Mouse (Mus musculus) liver, embryonic 11.5 days (tissue): ENCODE data around the gene Prdx2. TPM values are rescaled to one million over a fixed set of nuclear protein-coding genes. Genes with fewer than 3 reads are reported as not detected.

Source experiments
- ATAC-seq: fragments of 200-750 bp; cut with Nextera tagmentation; replicated peaks from 2 replicates; pipeline ENCODE4 v1.8.0; 2017; ENCODE audit warnings: moderate number of reproducible peaks, mild to moderate bottlenecking, moderate TSS enrichment, moderate library complexity; ENCODE audit not compliant: low FRiP score
- DNase-seq: peaks from one replicate; pipeline ENCODE4 v3.0.0-alpha.2; 2017; ENCODE audit warnings: low spot score
- H3K27ac ChIP-seq: fragments of 300-500 bp; sonication (generic); 2 replicates; pipeline ENCODE4 v1.5.1; 2014; ENCODE audit warnings: mild to moderate bottlenecking, low read depth, low read length, control low read depth
- H3K27me3 ChIP-seq: fragments of 300-500 bp; sonication (generic); replicated peaks from 2 replicates; pipeline ENCODE4 v1.6.1; 2014; ENCODE audit warnings: low read length, mixed read lengths; ENCODE audit not compliant: control insufficient read depth, insufficient read depth
- H3K36me3 ChIP-seq: fragments of 300-500 bp; sonication (generic); 2 replicates; pipeline ENCODE4 v1.6.1; 2014; ENCODE audit warnings: mild to moderate bottlenecking, low read length, moderate library complexity, mixed read lengths; ENCODE audit not compliant: control insufficient read depth, insufficient read depth
- H3K4me1 ChIP-seq: fragments of 300-500 bp; sonication (generic); replicated peaks from 2 replicates; pipeline ENCODE4 v1.6.1; 2014; ENCODE audit warnings: low read length, mixed read lengths; ENCODE audit not compliant: control insufficient read depth, insufficient read depth
- H3K4me2 ChIP-seq: fragments of 300-500 bp; sonication (generic); 2 replicates; pipeline ENCODE4 v1.6.1; 2014; ENCODE audit warnings: mild to moderate bottlenecking, control low read depth, moderate library complexity
- H3K4me3 ChIP-seq: fragments of 300-500 bp; sonication (generic); 2 replicates; pipeline ENCODE4 v1.5.1; 2014; ENCODE audit warnings: low read depth, low read length, control low read depth
- H3K9ac ChIP-seq: fragments of 300-500 bp; sonication (generic); 2 replicates; pipeline ENCODE4 v1.6.1; 2014; ENCODE audit warnings: low read depth, low read length, control low read depth
- H3K9me3 ChIP-seq: fragments of 300-500 bp; sonication (generic); 2 replicates; pipeline ENCODE4 v1.6.1; 2016; ENCODE audit warnings: low read length, inconsistent platforms, mixed read lengths; ENCODE audit not compliant: control insufficient read depth
- WGBS: fragments of 180-500 bp; shearing (Covaris S2); extraction: QIAGEN DNeasy Blood & Tissue Kit; methylation state at CpG from one replicate; pipeline ENCODE4 v1.1.7; 2014; 5-methylcytosine and 5-hydroxymethylcytosine counted together
- polyA plus RNA-seq: library from polyadenylated mRNA; unstranded; fragments of >200 nt; fragmentation: Nextera tagmentation; extraction: Ambion mirVana; gene quantifications from 2 replicates; pipeline ENCODE4 v1.2.1, GENCODE M21; 2014

Prdx2 gene
- polyA plus RNA-seq, 1 experiment from 2014 or later, result 1,409 TPM

GRCm38 (mm10) chr8:84987388-84987787, 18.0 kb downstream of the Prdx2 start:
- Histone ChIP-seq H3K4me2 (no peak overlapping the region), H3K9me3 (no peaks in the 10 kb centered on the region), H3K4me1 (peaks cover 48% of the 10 kb centered on the region), H3K4me3 (no peak overlapping the region), H3K9ac (no peak overlapping the region), H3K36me3 (no peaks in the 10 kb centered on the region), H3K27ac (no peak overlapping the region), H3K27me3 (no peaks in the 10 kb centered on the region)
- DNase-seq (no peak), ATAC-seq (no peak)
- 79% methylated on average over 5 of the region's 5 CpGs for WGBS

GRCm38 (mm10) chr8:84987903-84988302, 18.5 kb downstream of the Prdx2 start:
- Histone ChIP-seq H3K4me3 (no peak overlapping the region), H3K36me3 (no peaks in the 10 kb centered on the region), H3K9ac (no peak overlapping the region), H3K27ac (no peak overlapping the region), H3K9me3 (no peaks in the 10 kb centered on the region), H3K4me2 (no peak overlapping the region), H3K4me1 (peaks cover 43% of the 10 kb centered on the region), H3K27me3 (no peaks in the 10 kb centered on the region)
- 65% methylated on average over 2 of the region's 2 CpGs for WGBS
- no peak for ATAC-seq
- DNase-seq, result no peak

GRCm38 (mm10) chr8:84989311-84989731, 19.9 kb downstream of the Prdx2 start:
- DNase-seq (no peak), ATAC-seq (no peak)
- no peaks in the 10 kb centered on the region for H3K9me3 ChIP-seq
- H3K9ac ChIP-seq, result peak overlapping the region; percentile 50; the same call in 1 of the 2 replicates
- H3K36me3 ChIP-seq, result no peaks in the 10 kb centered on the region
- peaks cover 36% of the 10 kb centered on the region for H3K4me1 ChIP-seq
- 11% methylated on average over 15 of the region's 15 CpGs for WGBS
- H3K27me3 ChIP-seq, result no peaks in the 10 kb centered on the region
- H3K4me2 ChIP-seq, result peak overlapping the region; percentile 93
- no peak overlapping the region for H3K27ac ChIP-seq
- H3K4me3 ChIP-seq, result peak overlapping the region; percentile 67

DNA sequence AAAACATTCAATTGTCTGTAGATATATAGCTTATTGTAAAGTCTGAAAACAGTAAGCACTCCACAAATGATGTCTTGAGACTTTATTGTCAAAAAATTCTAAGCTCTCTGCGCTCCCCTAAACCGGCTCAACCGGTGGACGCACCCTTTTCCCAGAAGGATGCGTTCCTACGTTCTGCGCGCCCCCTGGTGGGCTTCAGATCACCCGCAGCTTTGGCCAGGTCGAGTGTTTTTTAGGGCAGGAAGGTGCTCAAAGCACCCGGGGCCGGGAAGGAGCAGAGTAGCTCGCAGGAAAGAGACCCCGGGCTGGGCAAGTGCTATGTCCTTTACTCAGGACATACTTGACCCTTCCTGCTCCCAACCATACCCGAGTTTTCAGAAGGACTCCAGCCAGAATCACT, 20.4 kb downstream of the Prdx2 start:
- Histone ChIP-seq H3K4me1 (peaks cover 31% of the 10 kb centered on the region), H3K36me3 (no peaks in the 10 kb centered on the region), H3K27ac (peak overlapping the region; percentile 71; the same call in 1 of the 2 replicates), H3K27me3 (0 out of 2 replicates have a peak, but pooled peaks cover 3% of the 10 kb centered on the region), H3K4me2 (peak overlapping the region; percentile 93), H3K4me3 (peak overlapping the region; percentile 67), H3K9ac (peak overlapping the region; percentile 68), H3K9me3 (no peaks in the 10 kb centered on the region)
- under 1% methylated on average over 15 of the region's 15 CpGs for WGBS
- ATAC-seq (peak; percentile 68), DNase-seq (peak; percentile 90)

DNA sequence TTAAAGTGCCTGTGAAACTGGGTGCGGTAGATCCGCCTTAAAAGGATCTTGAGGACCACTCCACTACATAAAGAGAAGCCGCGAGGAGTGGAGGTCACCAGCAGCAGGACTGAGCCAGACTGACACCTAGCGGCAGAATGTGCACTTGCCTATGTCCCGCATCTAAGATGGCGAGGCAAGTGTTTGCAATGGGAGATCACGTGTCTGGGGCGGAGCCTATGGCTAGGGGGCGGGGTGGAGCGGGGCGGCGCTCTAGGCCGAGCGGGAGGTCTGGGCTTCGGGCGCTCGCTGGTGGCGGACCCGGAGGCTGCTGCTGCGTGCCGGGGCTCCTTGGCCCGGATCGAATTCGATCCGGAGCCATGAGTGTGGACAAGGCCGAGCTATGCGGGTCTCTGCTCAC, 21.0 kb downstream of the Prdx2 start, which contains the start of gene Hook2:
Gene Hook2, plus strand, starts transcription at position 255 of the 400 bp plus-strand sequence.
- Histone ChIP-seq H3K9me3 (no peaks in the 10 kb centered on the region), H3K27ac (peak within 1 kb of the TSS; percentile 71), H3K27me3 (0 out of 2 replicates have a peak, but pooled peaks cover 3% of the 10 kb centered on the region), H3K9ac (peak within 1 kb of the TSS; percentile 68), H3K4me2 (peak within 1 kb of the TSS; percentile 93), H3K36me3 (no peaks in the 10 kb centered on the region), H3K4me3 (peak within 1 kb of the TSS; percentile 67), H3K4me1 (peaks cover 26% of the 10 kb centered on the region)
- WGBS, result under 1% methylated on average over 28 of the region's 28 CpGs
- DNase-seq (peak; percentile 96), ATAC-seq (peak; percentile 86)

- 2% methylated on average over 15 of the region's 15 CpGs for WGBS
- DNase-seq (no peak), ATAC-seq (peak; percentile 57)
- Histone ChIP-seq H3K27ac (peak overlapping the region; percentile 71), H3K36me3 (no peaks in the 10 kb centered on the region), H3K27me3 (0 out of 2 replicates have a peak, but pooled peaks cover 3% of the 10 kb centered on the region), H3K4me2 (peak overlapping the region; percentile 93), H3K9ac (peak overlapping the region; percentile 68), H3K4me1 (peaks cover 23% of the 10 kb centered on the region), H3K4me3 (peak overlapping the region; percentile 67), H3K9me3 (no peaks in the 10 kb centered on the region)
These were observed 21.4 kb downstream of the Prdx2 start for GRCm38 (mm10) chr8:84990836-84991235.

DNA sequence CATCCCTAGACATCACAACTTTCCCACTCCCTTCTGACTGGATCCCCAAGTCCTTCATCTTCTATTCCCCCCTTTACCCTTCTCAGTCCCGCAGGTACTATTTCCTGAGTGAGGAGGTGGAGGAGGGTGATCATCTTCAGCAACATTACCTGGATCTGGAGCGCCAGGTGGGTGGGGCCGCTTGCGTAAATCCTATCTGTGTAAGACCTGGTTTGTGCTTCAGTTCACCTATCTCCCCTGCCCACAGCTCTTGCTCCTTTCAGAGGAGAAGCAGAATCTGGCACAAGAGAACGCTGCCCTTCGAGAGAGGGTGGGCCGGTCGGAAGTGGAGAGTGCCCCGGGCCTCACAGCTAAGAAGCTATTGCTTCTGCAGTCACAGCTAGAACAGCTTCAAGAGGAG, 25.0 kb downstream of the Prdx2 start:
- Histone ChIP-seq H3K9me3 (no peaks in the 10 kb centered on the region), H3K4me2 (no peak overlapping the region), H3K36me3 (no peaks in the 10 kb centered on the region), H3K4me3 (no peak overlapping the region), H3K27ac (no peak overlapping the region), H3K27me3 (0 out of 2 replicates have a peak, but pooled peaks cover 3% of the 10 kb centered on the region), H3K9ac (no peak overlapping the region), H3K4me1 (peaks cover 9% of the 10 kb centered on the region)
- ATAC-seq (no peak), DNase-seq (no peak)
- WGBS, result 87% methylated on average over 9 of the region's 9 CpGs

DNA sequence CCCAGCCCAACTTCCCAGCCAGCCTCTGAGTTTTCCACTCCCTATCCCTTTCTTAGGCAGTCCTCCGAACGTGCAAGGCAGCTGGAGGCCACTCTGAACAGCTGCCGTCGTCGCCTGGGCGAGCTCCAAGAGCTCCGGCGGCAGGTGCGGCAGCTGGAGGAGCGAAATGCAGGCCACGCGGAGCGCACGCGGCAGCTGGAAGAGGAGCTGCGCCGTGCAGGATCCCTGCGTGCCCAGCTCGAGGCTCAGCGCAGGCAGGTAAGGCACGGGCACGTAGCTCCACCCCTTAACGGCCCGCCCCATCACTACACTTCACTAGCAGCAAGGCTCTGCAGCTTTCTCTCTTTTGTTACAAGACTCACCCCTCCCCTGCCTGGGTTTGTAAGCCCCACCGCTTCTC, 26.3 kb downstream of the Prdx2 start:
- Histone ChIP-seq H3K4me3 (no peak overlapping the region), H3K4me2 (no peak overlapping the region), H3K4me1 (peaks cover 5% of the 10 kb centered on the region; the same call in 1 of the 2 replicates), H3K36me3 (no peaks in the 10 kb centered on the region), H3K9ac (no peak overlapping the region), H3K9me3 (no peaks in the 10 kb centered on the region), H3K27ac (no peak overlapping the region), H3K27me3 (0 out of 2 replicates have a peak, but pooled peaks cover 3% of the 10 kb centered on the region)
- ATAC-seq (no peak), DNase-seq (no peak)
- WGBS, result 40% methylated on average over 25 of the region's 25 CpGs

GRCm38 (mm10) chr8:84996978-84997377, 27.6 kb downstream of the Prdx2 start:
- Histone ChIP-seq H3K9ac (no peak overlapping the region), H3K36me3 (no peaks in the 10 kb centered on the region), H3K4me1 (peaks cover 3% of the 10 kb centered on the region; the same call in 1 of the 2 replicates), H3K27me3 (0 out of 2 replicates have a peak, but pooled peaks cover 3% of the 10 kb centered on the region), H3K4me3 (no peak overlapping the region), H3K27ac (no peak overlapping the region), H3K9me3 (no peaks in the 10 kb centered on the region), H3K4me2 (no peak overlapping the region)
- DNase-seq (no peak), ATAC-seq (no peak)
- WGBS, result 87% methylated on average over 5 of the region's 5 CpGs
